Mouse (Mus musculus): ENCODE measurements around the gene Lin54. TPM values are rescaled to one million over a fixed set of nuclear protein-coding genes. Genes with fewer than 3 reads are reported as not detected.
"Not testable (repeated sequence)": the region's sequence is repeated elsewhere in the genome, so short reads cannot be mapped to it uniquely, and the experiment has no call there.

Lin54 gene
- polyA plus RNA-seq, 1 experiment from 2014 or later: 11.7 TPM

- H3K27ac ChIP-seq: no peak overlapping the region
- no peak overlapping the region for H3K9ac ChIP-seq
- H3K4me3 ChIP-seq (replicated peaks): no peak overlapping the region
- H3K36me3 ChIP-seq: peaks cover 24% of the 10 kb centered on the region
- no peak for ATAC-seq (replicated peaks; ENCODE audit: low FRiP score)
- H3K4me1 ChIP-seq: peaks cover 35% of the 10 kb centered on the region
- 50% methylated on average over 2 of the region's 2 CpGs for WGBS
- H3K4me2 ChIP-seq: 0 out of 2 replicates have a peak overlapping the region, but pooled peaks have one; percentile 81
- no peaks in the 10 kb centered on the region for H3K27me3 ChIP-seq
- no peaks in the 10 kb centered on the region for H3K9me3 ChIP-seq (replicated peaks)
These were observed 69.5 kb downstream of the Lin54 start for GRCm38 (mm10) chr5:100430966-100431365.

- 1% methylated on average over 11 of the region's 11 CpGs for WGBS
- Histone ChIP-seq H3K27ac (peak overlapping the region; percentile 93), H3K9ac (peak overlapping the region; percentile 85), H3K4me2 (peak overlapping the region; percentile 81), H3K4me3 (replicated peaks) (peak overlapping the region; percentile 66), H3K9me3 (replicated peaks) (no peaks in the 10 kb centered on the region), H3K27me3 (no peaks in the 10 kb centered on the region), H3K4me1 (peaks cover 44% of the 10 kb centered on the region), H3K36me3 (peaks cover 33% of the 10 kb centered on the region)
- no peak; the same call in 1 of the 2 replicates for ATAC-seq (replicated peaks; ENCODE audit: low FRiP score)
These were observed 70.4 kb downstream of the Lin54 start for GRCm38 (mm10) chr5:100430076-100430390.

- Histone ChIP-seq H3K27ac (peak overlapping the region; percentile 93), H3K27me3 (no peaks in the 10 kb centered on the region), H3K36me3 (peaks cover 38% of the 10 kb centered on the region), H3K4me3 (replicated peaks) (peak overlapping the region; percentile 66), H3K4me2 (peak overlapping the region; percentile 81), H3K4me1 (peaks cover 49% of the 10 kb centered on the region), H3K9ac (peak overlapping the region; percentile 90), H3K9me3 (replicated peaks) (no peaks in the 10 kb centered on the region)
- WGBS: under 1% methylated on average over 53 of the region's 53 CpGs
- peak; percentile 100 for ATAC-seq (replicated peaks; ENCODE audit: low FRiP score)
These were observed 70.9 kb downstream of the Lin54 start for GRCm38 (mm10) chr5:100429344-100430075.

- peak overlapping the region; percentile 93 for H3K27ac ChIP-seq
- H3K27me3 ChIP-seq: no peaks in the 10 kb centered on the region
- peak overlapping the region; percentile 90 for H3K9ac ChIP-seq
- under 1% methylated on average over 20 of the region's 20 CpGs for WGBS
- peaks cover 45% of the 10 kb centered on the region for H3K36me3 ChIP-seq
- H3K4me1 ChIP-seq: peaks cover 56% of the 10 kb centered on the region
- H3K9me3 ChIP-seq (replicated peaks): no peaks in the 10 kb centered on the region
- H3K4me2 ChIP-seq: peak overlapping the region; percentile 81
- H3K4me3 ChIP-seq (replicated peaks): peak overlapping the region; percentile 66
- peak; percentile 54 for ATAC-seq (replicated peaks; ENCODE audit: low FRiP score)
These were observed 71.6 kb downstream of the Lin54 start for GRCm38 (mm10) chr5:100428734-100429343.

DNA sequence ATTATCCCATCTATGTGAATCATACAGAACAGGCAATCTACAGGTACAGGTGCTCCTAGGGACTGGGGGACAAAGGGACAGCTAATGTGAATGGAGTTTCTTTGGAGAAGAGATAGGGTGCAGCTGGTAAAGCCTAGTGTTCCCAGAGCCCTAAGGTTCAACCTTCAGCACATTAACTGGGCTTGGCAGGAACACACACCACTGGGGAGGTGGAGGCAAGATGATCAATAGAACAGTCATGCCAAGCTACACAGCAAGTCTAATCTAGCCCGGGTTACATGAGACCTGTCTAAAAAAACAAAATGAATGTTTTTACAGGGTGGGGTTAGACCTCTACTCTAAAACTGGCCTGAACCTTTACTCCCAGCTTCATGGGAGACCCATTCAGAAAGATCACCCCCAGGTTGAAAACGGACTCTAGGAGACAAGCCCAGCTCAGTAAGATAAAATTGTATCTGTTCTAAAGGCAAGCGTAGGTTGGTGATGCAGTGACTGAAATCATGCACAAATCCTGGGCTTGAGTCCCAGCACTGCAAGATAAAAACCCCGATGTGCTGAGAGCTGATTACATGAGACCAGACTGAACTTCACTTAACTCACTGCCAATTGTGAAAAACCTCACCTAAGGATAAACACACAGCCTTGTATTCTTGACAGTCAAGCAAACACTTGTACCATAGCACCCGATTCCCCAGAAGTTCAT lies 72.3 kb downstream of the Lin54 start:
- Histone ChIP-seq H3K9me3 (replicated peaks) (no peaks in the 10 kb centered on the region), H3K27me3 (no peaks in the 10 kb centered on the region), H3K27ac (peak overlapping the region; percentile 51; the same call in 1 of the 2 replicates), H3K36me3 (peaks cover 51% of the 10 kb centered on the region), H3K4me1 (peaks cover 62% of the 10 kb centered on the region), H3K9ac (peak overlapping the region; percentile 90), H3K4me3 (replicated peaks) (peak overlapping the region; percentile 66), H3K4me2 (peak overlapping the region; percentile 81)
- no peak for ATAC-seq (replicated peaks; ENCODE audit: low FRiP score)
- WGBS: 3% methylated on average over 5 of the region's 5 CpGs

GRCm38 (mm10) chr5:100427276-100427675 lies 73.2 kb downstream of the Lin54 start:
- no peak for ATAC-seq (replicated peaks; ENCODE audit: low FRiP score)
- Histone ChIP-seq H3K9me3 (replicated peaks) (no peaks in the 10 kb centered on the region), H3K27ac (no peak overlapping the region), H3K4me3 (replicated peaks) (peak overlapping the region; percentile 66), H3K27me3 (no peaks in the 10 kb centered on the region), H3K36me3 (peaks cover 61% of the 10 kb centered on the region), H3K4me2 (peak overlapping the region; percentile 81), H3K9ac (peak overlapping the region; percentile 90), H3K4me1 (peaks cover 71% of the 10 kb centered on the region)
- WGBS: 37% methylated on average over 9 of the region's 9 CpGs

DNA sequence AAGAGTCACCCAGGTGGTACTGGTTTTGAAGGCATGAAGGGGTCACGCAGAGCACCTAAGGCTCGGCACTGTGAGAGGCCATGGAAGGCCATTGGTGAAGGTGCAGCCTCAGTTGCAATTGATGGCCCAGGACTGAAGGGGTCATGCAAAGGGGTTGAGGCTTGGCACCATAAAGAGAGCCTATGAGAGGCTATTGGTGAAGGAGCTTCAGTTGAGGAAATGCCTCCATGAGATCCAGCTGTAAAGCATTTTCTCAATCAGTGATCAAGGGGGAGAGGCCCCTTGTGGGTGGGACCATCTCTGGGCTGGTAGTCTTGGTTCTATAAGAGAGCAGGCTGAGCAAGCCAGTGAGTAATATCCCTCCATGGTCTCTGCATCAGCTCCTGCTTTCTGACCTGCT lies 74.6 kb downstream of the Lin54 start:
- H3K4me1 ChIP-seq: peaks cover 68% of the 10 kb centered on the region
- 72% methylated on average over 2 of the region's 2 CpGs for WGBS

DNA sequence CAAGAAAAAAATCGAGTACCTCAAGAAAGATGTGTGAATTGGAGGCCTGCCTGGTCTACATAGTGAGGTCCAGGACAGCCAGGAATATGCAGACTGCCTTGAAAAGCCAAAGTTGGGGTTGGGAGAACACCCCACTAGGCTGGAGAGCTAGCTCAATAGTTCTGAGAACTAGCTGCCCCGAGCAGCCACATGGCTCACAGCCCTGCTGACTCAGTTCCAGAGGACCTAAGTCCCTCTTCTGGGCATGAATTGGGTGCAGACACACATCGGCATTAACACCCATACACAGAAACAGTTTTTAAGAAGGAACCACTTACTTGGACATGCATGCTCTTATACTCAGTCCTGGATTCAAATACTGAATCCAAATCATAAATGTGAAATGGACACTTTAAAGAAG lies 76.2 kb downstream of the Lin54 start:
- peak overlapping the region; percentile 23 for H3K4me3 ChIP-seq (replicated peaks)
- peaks cover 91% of the 10 kb centered on the region for H3K36me3 ChIP-seq
- H3K27me3 ChIP-seq: no peaks in the 10 kb centered on the region
- H3K9me3 ChIP-seq (replicated peaks): no peaks in the 10 kb centered on the region
- WGBS: 74% methylated on average over 3 of the region's 3 CpGs
- peak overlapping the region; percentile 81 for H3K4me2 ChIP-seq
- 0 out of 2 replicates have a peak overlapping the region, but pooled peaks have one; percentile 41 for H3K27ac ChIP-seq
- H3K4me1 ChIP-seq: peaks cover 61% of the 10 kb centered on the region
- 0 out of 2 replicates have a peak overlapping the region, but pooled peaks have one; percentile 29 for H3K9ac ChIP-seq
- ATAC-seq (replicated peaks; ENCODE audit: low FRiP score): no peak

More for the DNA sequence above, 74.6 kb downstream of the Lin54 start:
- Histone ChIP-seq H3K36me3 (peaks cover 75% of the 10 kb centered on the region), H3K4me3 (replicated peaks) (peak overlapping the region; percentile 66; the same call in 1 of the 2 replicates), H3K4me2 (peak overlapping the region; percentile 81)
- not testable (repeated sequence) for H3K9ac ChIP-seq; H3K27ac ChIP-seq; H3K27me3 ChIP-seq; ATAC-seq (replicated peaks; ENCODE audit: low FRiP score); H3K9me3 ChIP-seq (replicated peaks)

GRCm38 (mm10) chr5:100423626-100424025 lies 76.8 kb downstream of the Lin54 start:
- Histone ChIP-seq H3K9me3 (replicated peaks) (no peaks in the 10 kb centered on the region), H3K27me3 (no peaks in the 10 kb centered on the region), H3K4me1 (peaks cover 61% of the 10 kb centered on the region), H3K4me2 (peak overlapping the region; percentile 81), H3K36me3 (peaks cover 97% of the 10 kb centered on the region), H3K27ac (peak overlapping the region; percentile 41; the same call in 1 of the 2 replicates), H3K4me3 (replicated peaks) (peak overlapping the region; percentile 23), H3K9ac (no peak overlapping the region)
- ATAC-seq (replicated peaks; ENCODE audit: low FRiP score): no peak
- 49% methylated on average over 7 of the region's 7 CpGs for WGBS

GRCm38 (mm10) chr5:100418861-100419260 lies 81.6 kb downstream of the Lin54 start:
- ATAC-seq (replicated peaks; ENCODE audit: low FRiP score): no peak
- Histone ChIP-seq H3K27me3 (no peaks in the 10 kb centered on the region), H3K27ac (no peak overlapping the region), H3K4me1 (peaks cover 31% of the 10 kb centered on the region), H3K9me3 (replicated peaks) (no peaks in the 10 kb centered on the region), H3K9ac (no peak overlapping the region), H3K4me3 (replicated peaks) (no peak overlapping the region), H3K36me3 (peaks cover 61% of the 10 kb centered on the region), H3K4me2 (no peak overlapping the region)
- WGBS: 70% methylated on average over 4 of the region's 4 CpGs

DNA sequence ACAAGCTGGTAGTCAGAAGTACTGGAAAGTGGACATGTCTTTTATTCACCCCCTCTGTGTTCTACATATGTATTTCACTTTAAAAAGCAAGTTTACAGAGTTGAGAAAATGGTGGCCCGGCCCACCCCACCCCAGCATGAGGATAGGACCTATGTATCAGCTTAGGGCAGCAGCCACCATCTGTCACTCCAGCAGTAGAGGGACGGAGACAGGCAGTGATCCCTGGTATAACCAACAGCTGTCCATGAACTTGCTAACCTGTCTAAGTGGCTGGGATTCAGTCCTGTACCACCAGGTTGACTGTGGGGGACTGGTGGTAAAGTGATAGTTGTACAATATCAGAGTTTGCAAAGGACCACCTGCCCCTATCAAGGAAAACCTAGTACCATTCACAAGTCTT lies 82.4 kb downstream of the Lin54 start:
- Histone ChIP-seq H3K27me3 (no peaks in the 10 kb centered on the region), H3K4me2 (no peak overlapping the region), H3K9ac (no peak overlapping the region), H3K9me3 (replicated peaks) (no peaks in the 10 kb centered on the region), H3K4me3 (replicated peaks) (no peak overlapping the region), H3K36me3 (peaks cover 53% of the 10 kb centered on the region), H3K4me1 (peaks cover 31% of the 10 kb centered on the region), H3K27ac (no peak overlapping the region)
- no peak for ATAC-seq (replicated peaks; ENCODE audit: low FRiP score)
- WGBS: 71% methylated on average over 2 of the region's 2 CpGs
